Mouse (Mus musculus): ENCODE results near the gene Kcnmb4. TPM values are rescaled to one million over a fixed set of nuclear protein-coding genes. Genes with fewer than 3 reads are reported as not detected.

Kcnmb4 gene
- polyA plus RNA-seq (2015; fragmentation: Nextera tagmentation; extraction: Ambion mirVana), result 15.1 and 20.5 TPM in 2 replicates

GRCm38 (mm10) chr10:116473759-116474549, at the start of gene Kcnmb4:
Gene Kcnmb4 (minus strand): TSS chr10:116473878.
- DNase-seq (ENCODE audit: low spot score), result peak; percentile 49

DNA sequence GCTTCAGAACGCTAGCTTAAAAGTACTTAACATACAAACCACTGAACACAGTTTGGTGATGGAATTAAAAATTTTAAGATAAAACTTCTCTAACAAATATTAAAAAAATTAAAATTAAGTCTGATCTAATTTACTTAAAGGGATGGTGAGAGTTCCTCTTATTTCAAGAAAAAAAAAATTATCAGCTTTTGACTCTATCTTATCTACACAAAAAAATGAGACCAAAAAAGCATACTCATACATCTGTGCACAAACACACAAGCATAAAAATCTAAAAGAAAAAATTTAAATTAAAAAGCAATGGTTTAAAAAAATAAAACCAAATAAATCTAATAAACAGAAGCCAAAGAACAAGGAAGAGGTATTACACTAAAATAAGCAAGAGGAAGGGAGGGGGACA, 45.9 kb upstream of the Kcnmb4 start:
- no peak for DNase-seq (ENCODE audit: low spot score)

- no peak for DNase-seq (ENCODE audit: low spot score)
Observed at GRCm38 (mm10) chr10:116515590-116515989, 41.9 kb upstream of the Kcnmb4 start.

DNA sequence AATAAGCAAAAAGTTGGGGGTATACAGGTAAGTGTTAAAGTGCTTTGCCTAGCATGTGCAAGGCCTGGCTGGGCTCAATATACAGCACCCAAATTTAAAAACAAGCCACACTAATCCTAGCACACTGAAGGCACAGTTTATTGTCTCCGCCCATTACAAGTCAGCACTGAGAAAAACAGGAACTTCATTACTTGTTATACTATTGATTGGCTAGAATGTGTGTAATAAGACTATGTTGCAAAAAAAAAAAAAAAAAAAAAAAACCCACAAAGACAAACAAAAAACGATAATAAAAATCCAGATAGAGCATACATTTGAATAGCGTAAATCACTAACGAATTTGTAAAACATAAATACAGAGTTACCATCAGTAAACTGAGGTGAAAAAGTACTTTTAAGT, 41.5 kb upstream of the Kcnmb4 start:
- no peak for DNase-seq (ENCODE audit: low spot score)

DNA sequence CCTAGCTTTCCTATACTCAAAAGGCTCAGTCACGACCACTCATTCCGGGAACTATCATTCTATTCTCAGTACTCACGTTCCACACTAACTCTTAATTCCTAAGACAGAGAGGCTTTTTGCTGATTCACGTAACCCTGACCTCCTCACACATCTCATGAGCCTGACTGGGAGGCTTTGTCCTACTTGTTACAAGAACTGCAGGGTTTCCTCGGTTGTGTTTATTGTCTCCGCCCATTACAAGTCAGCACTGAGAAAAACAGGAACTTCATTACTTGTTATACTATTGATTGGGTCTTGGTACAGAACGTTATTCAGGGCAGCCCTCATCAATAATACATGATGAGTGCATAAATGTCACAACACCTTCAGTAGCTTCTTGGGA, 39.6 kb upstream of the Kcnmb4 start:
- no peak for DNase-seq (ENCODE audit: low spot score)

DNA sequence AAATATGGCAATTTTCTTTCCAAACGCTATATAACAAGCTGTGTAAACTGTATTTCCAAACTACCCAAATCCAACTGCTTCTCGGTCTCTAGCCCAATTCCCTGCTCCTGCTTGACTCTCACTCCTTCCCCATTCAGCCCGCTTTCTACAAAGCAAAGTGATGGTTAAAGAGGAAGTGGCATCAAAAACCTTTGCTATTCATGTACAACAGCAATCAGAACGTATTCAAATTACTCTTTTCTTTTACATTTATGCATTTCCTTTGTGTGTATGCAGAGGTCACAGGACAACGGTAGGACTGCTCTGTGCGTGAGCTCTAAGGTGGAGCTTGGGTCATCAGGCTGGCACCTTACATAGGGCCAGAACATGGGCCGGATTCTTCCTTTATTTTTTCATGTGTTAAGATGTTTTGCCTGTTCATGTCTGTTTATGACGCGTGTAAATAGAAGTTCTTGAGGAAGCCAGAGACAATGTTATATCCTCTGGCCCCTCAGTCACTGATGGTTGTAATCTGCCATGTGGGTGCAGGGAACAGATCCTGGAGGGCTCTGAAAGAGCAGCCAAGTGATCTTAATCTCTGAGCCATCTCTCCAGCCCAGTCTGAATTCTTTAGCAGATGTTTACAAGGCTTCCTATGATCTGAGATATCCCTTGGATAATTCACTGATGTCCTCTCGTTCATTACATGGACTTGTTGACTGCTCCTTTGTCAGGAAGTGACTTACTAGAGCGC, 39.0 kb upstream of the Kcnmb4 start:
- no peak for DNase-seq (ENCODE audit: low spot score)

DNA sequence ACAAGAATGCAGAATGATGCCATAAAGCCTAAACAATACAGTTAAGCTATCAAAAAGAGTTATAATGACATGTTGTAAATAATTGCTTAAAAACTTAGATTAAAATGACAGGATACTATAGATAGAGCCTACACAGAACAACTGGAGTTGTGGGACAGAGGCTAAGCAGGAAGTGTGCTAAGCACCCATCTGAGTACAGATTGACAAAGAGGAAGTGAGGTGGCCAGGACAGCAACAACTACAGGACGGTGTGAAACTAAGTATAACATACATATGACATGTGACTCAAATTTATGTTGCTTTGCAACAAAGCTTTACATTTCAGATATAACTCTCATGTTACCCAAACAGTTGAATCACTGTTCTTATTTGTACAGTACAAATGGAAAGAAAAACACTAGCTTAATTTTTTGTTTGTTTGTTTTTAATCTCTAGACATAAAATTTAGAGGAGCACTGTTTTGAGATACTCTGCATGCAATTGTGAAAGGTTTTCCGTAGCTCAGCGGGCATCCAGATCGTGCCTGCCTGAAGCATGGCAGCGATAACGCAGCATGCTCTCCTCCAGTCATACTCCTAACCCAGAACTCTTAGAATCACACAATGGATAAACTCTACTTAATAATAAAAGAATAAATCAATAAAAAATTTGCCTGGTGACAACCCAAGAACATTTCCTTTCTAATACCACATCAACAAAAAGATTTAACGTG, 31.8 kb upstream of the Kcnmb4 start:
- no peak for DNase-seq (ENCODE audit: low spot score)

GRCm38 (mm10) chr10:116492768-116493167, 19.1 kb upstream of the Kcnmb4 start:
- no peak for DNase-seq (ENCODE audit: low spot score)

- DNase-seq (ENCODE audit: low spot score), result no peak
Observed at GRCm38 (mm10) chr10:116486895-116487747, 13.4 kb upstream of the Kcnmb4 start.

DNA sequence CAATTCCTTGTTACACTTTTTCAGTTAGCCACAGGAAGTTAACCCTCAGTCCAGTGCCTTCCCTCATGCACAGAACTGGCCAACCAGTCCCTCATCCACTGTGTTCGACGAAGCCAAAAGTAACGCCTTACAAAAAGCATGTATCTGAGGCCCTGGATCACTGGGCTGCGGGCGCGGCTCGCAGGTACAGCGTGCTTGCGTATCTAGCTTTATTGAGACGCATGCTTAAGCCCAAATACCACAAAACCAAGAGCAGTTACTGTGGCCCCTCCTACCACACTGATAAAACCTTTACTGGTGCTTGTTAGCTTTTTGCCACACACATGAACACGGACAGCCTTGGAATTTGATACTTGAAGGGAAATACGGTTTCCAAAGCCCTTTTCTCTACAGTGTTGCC, 8.2 kb upstream of the Kcnmb4 start:
- DNase-seq (ENCODE audit: low spot score), result no peak

DNA sequence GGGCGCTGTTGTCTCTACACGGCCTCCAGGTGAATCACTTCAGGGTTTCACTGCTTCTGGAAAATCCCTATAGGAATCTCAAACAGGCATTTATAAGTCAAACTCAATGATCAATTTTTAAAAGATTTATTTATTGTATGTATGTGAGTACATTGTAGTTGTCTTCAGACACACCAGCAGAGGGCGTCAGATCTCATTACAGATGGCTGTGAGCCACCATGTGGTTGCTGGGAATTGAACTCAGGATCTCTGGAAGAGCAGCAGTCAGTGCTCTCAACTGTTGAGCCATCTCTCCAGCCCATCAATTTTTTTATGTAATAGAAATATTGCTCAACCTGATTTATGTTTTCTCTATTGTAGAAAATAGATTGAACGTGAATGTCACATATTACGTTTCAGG, 7.3 kb upstream of the Kcnmb4 start:
- DNase-seq (ENCODE audit: low spot score), result no peak

DNA sequence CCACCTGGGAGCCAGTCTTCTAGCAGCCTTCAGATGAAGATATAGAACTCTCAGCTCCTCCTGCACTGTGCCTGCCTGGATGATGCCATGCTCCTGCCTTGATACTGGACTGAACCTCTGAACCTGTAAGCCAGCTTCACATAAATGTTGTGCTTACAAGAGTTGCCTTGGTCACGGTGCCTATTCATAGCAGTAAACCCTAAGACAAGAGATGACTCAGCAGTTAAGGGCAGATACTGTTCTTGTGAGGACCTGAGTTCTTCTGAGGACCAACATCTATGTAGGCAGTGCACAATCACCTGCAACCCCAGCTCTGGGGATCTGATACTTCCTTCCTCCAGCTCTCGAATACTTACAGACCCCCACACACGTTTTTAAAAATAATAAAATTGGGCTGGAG, 2.9 kb upstream of the Kcnmb4 start:
- DNase-seq (ENCODE audit: low spot score), result no peak

DNA sequence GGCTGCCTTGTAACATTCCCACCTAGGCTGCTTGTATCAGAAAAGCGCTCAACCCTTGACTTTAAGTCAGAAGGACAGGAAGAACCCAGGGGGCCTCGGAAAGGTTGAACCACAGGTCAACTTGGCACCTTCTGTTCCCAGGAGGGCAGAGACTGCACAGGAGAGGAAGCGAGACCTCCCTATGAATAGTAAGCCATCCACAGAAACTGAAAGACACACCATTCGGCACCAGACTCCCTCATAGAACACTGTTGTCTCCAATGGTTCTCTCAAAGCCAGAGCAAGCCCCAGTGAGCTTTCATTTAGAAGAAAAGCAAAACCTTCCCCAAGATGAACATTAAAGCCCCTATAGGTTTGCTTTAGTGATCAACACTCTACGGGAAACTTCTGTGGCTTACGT, 2.0 kb upstream of the Kcnmb4 start:
- DNase-seq (ENCODE audit: low spot score), result no peak

DNA sequence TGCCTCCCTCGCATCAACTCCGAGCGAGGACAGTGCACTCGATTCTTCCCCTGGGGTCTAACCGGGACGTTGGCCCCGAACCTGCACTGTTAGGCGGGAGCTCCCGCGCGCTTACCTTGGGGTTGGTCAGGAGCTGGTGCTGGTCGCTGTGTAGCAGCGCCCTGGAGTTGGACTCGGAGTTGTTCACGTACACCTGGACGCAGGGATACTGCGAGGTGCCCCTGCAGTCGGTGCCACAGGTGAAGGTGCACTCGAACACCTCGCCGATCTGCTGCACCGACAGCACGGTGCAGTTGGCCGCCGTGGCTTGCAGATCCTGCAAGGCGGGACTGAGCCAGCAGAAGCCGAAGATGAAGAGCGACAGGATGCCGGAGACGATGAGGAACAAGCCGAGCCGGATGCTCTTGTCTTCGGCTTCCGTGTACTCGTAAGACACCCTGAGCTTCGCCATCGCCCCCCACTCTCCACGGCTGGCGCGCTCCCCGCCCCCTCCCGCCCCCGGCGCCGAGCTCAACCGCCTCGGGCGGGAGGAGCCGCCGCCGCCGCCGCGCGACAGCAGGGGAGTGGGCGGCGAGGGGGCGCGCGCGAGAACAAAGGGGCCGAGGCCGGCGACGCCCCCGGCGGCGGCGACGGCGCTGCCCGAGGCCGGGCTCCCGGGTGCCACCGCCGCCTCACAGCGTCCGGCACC, 463 bp downstream of the Kcnmb4 start:
- peak; percentile 86 for DNase-seq (ENCODE audit: low spot score)

GRCm38 (mm10) chr10:116472579-116472978, 1.1 kb downstream of the Kcnmb4 start:
- DNase-seq (ENCODE audit: low spot score), result no peak

DNA sequence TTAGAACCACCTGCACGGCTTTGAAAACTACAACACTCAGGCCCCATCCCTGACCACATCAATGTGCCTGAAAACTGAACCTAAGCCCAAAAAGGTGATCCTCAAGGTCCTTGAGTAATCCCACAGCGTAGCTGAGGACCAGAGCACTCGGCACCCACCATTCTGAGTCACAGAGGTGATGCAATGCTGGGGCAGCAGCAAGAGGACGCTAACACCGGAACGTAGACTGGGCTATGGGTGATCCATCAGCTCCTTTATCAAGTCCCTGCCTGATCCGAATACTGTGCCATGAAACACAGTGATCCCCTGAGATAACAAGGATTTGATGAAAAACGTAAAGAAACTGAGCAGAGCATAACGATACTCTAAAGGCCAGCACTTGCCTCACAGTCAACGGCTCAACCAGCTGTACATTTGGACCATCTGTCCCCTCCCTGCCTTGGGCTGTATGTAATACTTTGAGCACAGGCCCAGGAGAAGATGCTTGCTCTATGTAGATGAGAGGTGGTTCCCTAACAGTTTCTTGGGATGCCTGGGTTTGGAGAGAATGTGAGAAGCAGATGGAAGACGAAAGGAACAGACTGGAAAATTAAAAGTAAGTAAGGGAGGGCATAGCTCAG, 3.3 kb downstream of the Kcnmb4 start:
- DNase-seq (ENCODE audit: low spot score), result no peak

DNA sequence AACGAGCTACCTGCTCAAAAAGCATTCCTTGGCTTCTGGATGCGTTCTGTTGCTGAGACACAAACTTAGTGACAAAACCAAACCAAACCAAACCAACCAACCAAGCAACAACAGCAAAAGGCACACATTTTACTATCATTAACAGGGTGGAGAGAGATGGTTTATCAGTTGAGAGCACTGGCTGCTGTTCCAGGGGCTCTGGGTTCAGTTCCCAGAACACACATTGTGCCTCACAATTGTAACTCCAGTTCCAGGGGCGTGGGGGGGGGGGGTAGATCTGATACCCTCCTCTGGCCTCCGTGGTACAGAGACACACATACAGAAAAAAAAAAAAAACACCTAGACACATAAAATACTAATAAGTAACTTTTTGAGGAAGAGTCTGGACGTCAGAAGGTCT, 5.6 kb downstream of the Kcnmb4 start:
- no peak for DNase-seq (ENCODE audit: low spot score)

DNA sequence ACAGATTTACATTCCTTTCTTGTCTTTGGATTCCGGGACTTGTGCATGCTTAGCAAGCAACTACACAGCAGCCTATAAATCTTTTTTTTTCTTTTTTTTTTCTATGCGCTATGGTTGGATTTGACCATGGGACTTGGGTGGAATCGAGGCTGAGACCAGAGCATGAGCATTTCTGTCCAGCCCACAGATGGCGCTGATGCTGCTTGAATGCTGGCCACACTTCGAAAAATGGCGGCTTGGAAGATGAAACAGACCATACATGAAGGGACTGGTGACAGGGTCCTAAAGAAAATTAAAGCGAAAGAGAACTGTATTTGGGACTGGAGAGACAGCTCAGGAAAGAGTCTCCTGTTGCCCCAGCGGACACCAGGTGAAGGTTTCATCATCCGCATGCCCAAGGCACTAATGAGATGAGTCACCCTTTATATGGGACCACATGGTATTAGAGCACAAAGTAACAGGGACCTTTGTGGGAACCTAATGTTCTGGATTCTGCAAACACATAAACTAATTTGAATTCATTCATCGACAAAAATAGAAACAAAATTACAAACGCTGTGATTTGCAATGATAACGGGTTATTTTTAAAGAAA, 9.8 kb downstream of the Kcnmb4 start:
- DNase-seq (ENCODE audit: low spot score), result peak; percentile 36

DNA sequence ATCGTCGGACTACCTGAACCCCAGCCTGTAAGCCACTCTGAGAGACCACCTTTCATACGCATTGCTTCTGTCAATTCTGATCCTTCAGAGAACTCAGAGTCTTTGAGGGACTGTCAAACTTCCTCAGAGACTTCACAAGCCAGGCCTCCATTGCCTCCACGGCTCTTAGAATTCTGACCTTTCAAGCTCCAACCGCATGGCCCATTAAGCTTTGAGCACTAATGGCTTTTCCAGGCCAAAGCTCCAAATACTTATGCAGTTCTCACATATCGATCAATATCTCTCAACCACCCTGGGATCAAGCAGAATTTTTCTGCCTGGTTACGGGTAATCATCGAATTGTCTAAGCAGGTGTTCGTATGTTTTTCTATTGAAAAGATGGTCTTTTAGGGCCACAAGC, 12.2 kb downstream of the Kcnmb4 start:
- DNase-seq (ENCODE audit: low spot score), result no peak

DNA sequence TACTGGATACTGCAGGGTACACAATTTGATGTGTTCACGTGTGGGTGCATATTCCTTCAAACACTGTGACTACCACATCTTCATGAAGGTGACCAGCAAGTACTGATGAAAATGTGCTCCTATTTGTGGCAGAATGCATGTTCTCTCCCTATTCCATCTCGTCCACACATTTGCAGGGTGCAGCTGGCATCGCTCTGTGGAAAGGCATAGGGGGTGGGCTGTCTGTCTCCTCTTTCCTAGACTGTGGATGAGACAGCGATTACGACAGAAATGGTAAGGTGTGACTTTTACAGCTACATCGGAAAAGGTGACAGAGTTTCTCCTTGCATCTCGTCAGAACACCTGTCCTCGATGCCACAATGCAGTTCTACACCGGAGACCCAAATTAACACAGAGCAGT, 14.9 kb downstream of the Kcnmb4 start:
- DNase-seq (ENCODE audit: low spot score), result no peak

Data from thymus, postnatal 0 days (tissue).